Mouse (Mus musculus): ENCODE data around the gene G430095P16Rik. TPM values are rescaled to one million over a fixed set of nuclear protein-coding genes. Genes with fewer than 3 reads are reported as not detected.
A peak's percentile ranks its signal among the peaks of the same experiment; 100 is the strongest.

The G430095P16Rik gene
- polyA plus RNA-seq, 1 experiment = 2.9 TPM

- Histone ChIP-seq H3K79me3 (ENCODE audit: low read depth) (no peaks in the 10 kb centered on the region), H3K36me3 (ENCODE audit: control insufficient read depth, insufficient read depth) (peaks cover 43% of the 10 kb centered on the region), H3ac (ENCODE audit: control insufficient read depth, insufficient read length, low read depth) (no peak overlapping the region), H3K27me3 (ENCODE audit: control insufficient read depth, insufficient read depth, insufficient read length) (no peaks in the 10 kb centered on the region), H3K4me3 (ENCODE audit: insufficient read depth, poor library complexity, severe bottlenecking) (no peak overlapping the region), H3K79me2 (ENCODE audit: control insufficient read depth, insufficient read depth) (peaks cover 34% of the 10 kb centered on the region)
- peak; percentile 20 for TF ChIP-seq MYOD1 (IDR thresholded peaks at IDR 0.05; ENCODE audit: control insufficient read depth, insufficient read length, low read depth)
- TF ChIP-seq MYOG (IDR thresholded peaks at IDR 0.05; ENCODE audit: control insufficient read depth, extremely low read depth, insufficient read length) = no peak
Observed at GRCm38 (mm10) chr8:84728474-84728873, 5.7 kb downstream of the G430095P16Rik start.

GRCm38 (mm10) chr8:84729921-84730362 is 7.1 kb downstream of the G430095P16Rik start:
- Histone ChIP-seq H3K27me3 (ENCODE audit: control insufficient read depth, insufficient read depth, insufficient read length) (no peaks in the 10 kb centered on the region), H3K79me3 (ENCODE audit: low read depth) (no peaks in the 10 kb centered on the region), H3K79me2 (ENCODE audit: control insufficient read depth, insufficient read depth) (peaks cover 47% of the 10 kb centered on the region), H3ac (ENCODE audit: control insufficient read depth, insufficient read length, low read depth) (no peak overlapping the region), H3K36me3 (ENCODE audit: control insufficient read depth, insufficient read depth) (peaks cover 32% of the 10 kb centered on the region), H3K4me3 (ENCODE audit: insufficient read depth, poor library complexity, severe bottlenecking) (no peak overlapping the region)
- TF ChIP-seq CEBPB (IDR thresholded peaks at IDR 0.05; ENCODE audit: low read depth) (no peak), MYOG (IDR thresholded peaks at IDR 0.05; ENCODE audit: control insufficient read depth, extremely low read depth, insufficient read length) (no peak), MAX (IDR thresholded peaks at IDR 0.05) (no peak), USF1 (IDR thresholded peaks at IDR 0.05; ENCODE audit: low read depth) (no peak), CTCF (IDR thresholded peaks at IDR 0.05; ENCODE audit: control insufficient read depth, insufficient read depth, insufficient read length) (no peak), MYOD1 (IDR thresholded peaks at IDR 0.05; ENCODE audit: control insufficient read depth, insufficient read length, low read depth) (no peak)

- Histone ChIP-seq H3K79me3 (ENCODE audit: low read depth) (no peaks in the 10 kb centered on the region), H3K4me3 (ENCODE audit: insufficient read depth, poor library complexity, severe bottlenecking) (no peak overlapping the region), H3K27me3 (ENCODE audit: control insufficient read depth, insufficient read depth, insufficient read length) (no peaks in the 10 kb centered on the region), H3K79me2 (ENCODE audit: control insufficient read depth, insufficient read depth) (peaks cover 44% of the 10 kb centered on the region), H3K36me3 (ENCODE audit: control insufficient read depth, insufficient read depth) (peaks cover 24% of the 10 kb centered on the region), H3ac (ENCODE audit: control insufficient read depth, insufficient read length, low read depth) (no peak overlapping the region)
- no peak for TF ChIP-seq CTCF (IDR thresholded peaks at IDR 0.05; ENCODE audit: control insufficient read depth, insufficient read depth, insufficient read length)
- no peak for TF ChIP-seq USF1 (IDR thresholded peaks at IDR 0.05; ENCODE audit: low read depth)
- no peak for TF ChIP-seq FOSL1 (IDR thresholded peaks at IDR 0.05; ENCODE audit: insufficient read depth, low read length, poor library complexity, severe bottlenecking)
- TF ChIP-seq MAX (IDR thresholded peaks at IDR 0.05) = no peak
- TF ChIP-seq MYOG (IDR thresholded peaks at IDR 0.05; ENCODE audit: control insufficient read depth, extremely low read depth, insufficient read length) = no peak
- TF ChIP-seq CEBPB (IDR thresholded peaks at IDR 0.05; ENCODE audit: low read depth) = no peak
- TF ChIP-seq MYOD1 (IDR thresholded peaks at IDR 0.05; ENCODE audit: control insufficient read depth, insufficient read length, low read depth) = no peak
Observed at GRCm38 (mm10) chr8:84730541-84731370, 7.9 kb downstream of the G430095P16Rik start.

- Histone ChIP-seq H3K79me3 (ENCODE audit: low read depth) (no peaks in the 10 kb centered on the region), H3K4me3 (ENCODE audit: insufficient read depth, poor library complexity, severe bottlenecking) (no peak overlapping the region), H3K27me3 (ENCODE audit: control insufficient read depth, insufficient read depth, insufficient read length) (no peaks in the 10 kb centered on the region), H3K36me3 (ENCODE audit: control insufficient read depth, insufficient read depth) (peaks cover 18% of the 10 kb centered on the region), H3K79me2 (ENCODE audit: control insufficient read depth, insufficient read depth) (peaks cover 52% of the 10 kb centered on the region), H3ac (ENCODE audit: control insufficient read depth, insufficient read length, low read depth) (no peak overlapping the region)
- TF ChIP-seq MYOG (IDR thresholded peaks at IDR 0.05; ENCODE audit: control insufficient read depth, extremely low read depth, insufficient read length) (no peak), FOSL1 (IDR thresholded peaks at IDR 0.05; ENCODE audit: insufficient read depth, low read length, poor library complexity, severe bottlenecking) (no peak), MAX (IDR thresholded peaks at IDR 0.05) (no peak), MYOD1 (IDR thresholded peaks at IDR 0.05; ENCODE audit: control insufficient read depth, insufficient read length, low read depth) (no peak), CTCF (IDR thresholded peaks at IDR 0.05; ENCODE audit: control insufficient read depth, insufficient read depth, insufficient read length) (no peak), CEBPB (IDR thresholded peaks at IDR 0.05; ENCODE audit: low read depth) (no peak), USF1 (IDR thresholded peaks at IDR 0.05; ENCODE audit: low read depth) (no peak)
Observed at GRCm38 (mm10) chr8:84731371-84732177, 8.8 kb downstream of the G430095P16Rik start.

- peaks cover 10% of the 10 kb centered on the region for H3K36me3 ChIP-seq (ENCODE audit: control insufficient read depth, insufficient read depth)
- H3ac ChIP-seq (ENCODE audit: control insufficient read depth, insufficient read length, low read depth) = no peak overlapping the region
- peaks cover 59% of the 10 kb centered on the region for H3K79me2 ChIP-seq (ENCODE audit: control insufficient read depth, insufficient read depth)
- no peak overlapping the region for H3K4me3 ChIP-seq (ENCODE audit: insufficient read depth, poor library complexity, severe bottlenecking)
- no peak for TF ChIP-seq MYOD1 (IDR thresholded peaks at IDR 0.05; ENCODE audit: control insufficient read depth, insufficient read length, low read depth)
- TF ChIP-seq CTCF (IDR thresholded peaks at IDR 0.05; ENCODE audit: control insufficient read depth, insufficient read depth, insufficient read length) = no peak
- TF ChIP-seq FOSL1 (IDR thresholded peaks at IDR 0.05; ENCODE audit: insufficient read depth, low read length, poor library complexity, severe bottlenecking) = no peak
- no peaks in the 10 kb centered on the region for H3K27me3 ChIP-seq (ENCODE audit: control insufficient read depth, insufficient read depth, insufficient read length)
- H3K79me3 ChIP-seq (ENCODE audit: low read depth) = no peaks in the 10 kb centered on the region
Observed at GRCm38 (mm10) chr8:84732545-84732944, 9.7 kb downstream of the G430095P16Rik start.

Data from C2C12 (cell line).